Mouse (Mus musculus): Measurements from ENCODE around the gene Hmg20a.

DNA sequence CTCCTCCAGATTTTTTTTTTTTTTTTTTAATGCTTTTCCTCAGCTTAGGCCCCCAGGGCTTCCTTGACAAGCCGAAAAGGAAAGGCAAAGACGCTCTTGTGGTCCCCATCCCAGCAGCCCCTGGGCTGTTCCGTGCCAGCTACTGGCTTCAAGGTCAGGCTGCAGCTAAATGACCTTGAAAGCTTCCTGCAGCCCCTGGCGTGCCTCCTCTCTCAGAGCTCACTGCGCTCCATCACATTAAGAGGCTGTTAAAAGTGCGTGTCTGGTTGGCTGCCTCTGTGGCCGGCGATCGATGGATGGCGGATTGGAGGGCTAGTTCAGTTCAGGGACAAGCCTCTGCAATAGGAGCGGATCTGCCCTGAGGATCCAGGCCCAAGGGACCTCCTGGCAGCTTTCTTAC, 117.0 kb downstream of the Hmg20a start:
- TF ChIP-seq CTCF (IDR thresholded peaks at IDR 0.05) = no peak
- TF ChIP-seq EP300 (IDR thresholded peaks at IDR 0.05) = no peak

Data from lung, postnatal 0 days (tissue).